Mouse (Mus musculus): ENCODE results near the gene Rfk. TPM values are rescaled to one million over a fixed set of nuclear protein-coding genes. Genes with fewer than 3 reads are reported as not detected.
A peak's percentile ranks its signal among the peaks of the same experiment; 100 is the strongest.

Gene Rfk
- 75.1 and 77.5 TPM in 2 replicates for polyA plus RNA-seq (2015; fragmentation: Nextera tagmentation; extraction: Ambion mirVana)

GRCm38 (mm10) chr19:17393841-17394591, at the start of gene Rfk:
Rfk (plus strand) TSS chr19:17394043.
- under 1% methylated on average over 83 of the region's 83 CpGs for WGBS
- H3K36me3 ChIP-seq, result peaks cover 7% of the 10 kb centered on the region
- peak within 1 kb of the TSS; percentile 63 for H3K4me3 ChIP-seq
- H3K4me1 ChIP-seq, result peaks cover 8% of the 10 kb centered on the region
- no peaks in the 10 kb centered on the region for H3K9me3 ChIP-seq
- H3K27ac ChIP-seq (replicated peaks), result no peak within 1 kb of the TSS; the same call in 1 of the 2 replicates
- H3K9ac ChIP-seq (replicated peaks), result peak within 1 kb of the TSS; percentile 73
- peak; percentile 98 for ATAC-seq (replicated peaks)
- H3K4me2 ChIP-seq (replicated peaks), result peak within 1 kb of the TSS; percentile 49
- 0 out of 2 replicates have a peak, but pooled peaks cover 5% of the 10 kb centered on the region for H3K27me3 ChIP-seq

GRCm38 (mm10) chr19:17344881-17345280, 49.0 kb upstream of the Rfk start:
- WGBS, result 92% methylated on average over 7 of the region's 7 CpGs
- no peaks in the 10 kb centered on the region for H3K27me3 ChIP-seq
- no peak for ATAC-seq (replicated peaks)
- H3K36me3 ChIP-seq, result no peaks in the 10 kb centered on the region
- no peak overlapping the region for H3K9ac ChIP-seq (replicated peaks)
- H3K4me1 ChIP-seq, result no peaks in the 10 kb centered on the region
- no peaks in the 10 kb centered on the region for H3K9me3 ChIP-seq
- H3K4me3 ChIP-seq, result no peak overlapping the region
- no peak overlapping the region for H3K4me2 ChIP-seq (replicated peaks)
- no peak overlapping the region for H3K27ac ChIP-seq (replicated peaks)

GRCm38 (mm10) chr19:17346716-17347474, 46.9 kb upstream of the Rfk start:
- Histone ChIP-seq H3K9ac (replicated peaks) (no peak overlapping the region), H3K27me3 (no peaks in the 10 kb centered on the region), H3K27ac (replicated peaks) (no peak overlapping the region), H3K4me1 (no peaks in the 10 kb centered on the region), H3K4me2 (replicated peaks) (no peak overlapping the region), H3K9me3 (no peaks in the 10 kb centered on the region), H3K4me3 (no peak overlapping the region), H3K36me3 (no peaks in the 10 kb centered on the region)
- WGBS, result 88% methylated on average over 3 of the region's 3 CpGs
- ATAC-seq (replicated peaks), result no peak

- no peaks in the 10 kb centered on the region for H3K36me3 ChIP-seq
- no peak overlapping the region for H3K9ac ChIP-seq (replicated peaks)
- no peak overlapping the region for H3K4me3 ChIP-seq
- no peaks in the 10 kb centered on the region for H3K4me1 ChIP-seq
- H3K27ac ChIP-seq (replicated peaks), result no peak overlapping the region
- no peak for ATAC-seq (replicated peaks)
- no peaks in the 10 kb centered on the region for H3K9me3 ChIP-seq
- H3K4me2 ChIP-seq (replicated peaks), result no peak overlapping the region
- WGBS, result 96% methylated on average over 2 of the region's 2 CpGs
- H3K27me3 ChIP-seq, result no peaks in the 10 kb centered on the region
Observed at GRCm38 (mm10) chr19:17347852-17348251, 46.0 kb upstream of the Rfk start.

GRCm38 (mm10) chr19:17353727-17354126, 40.1 kb upstream of the Rfk start:
- Histone ChIP-seq H3K27me3 (peaks cover 9% of the 10 kb centered on the region; the same call in 1 of the 2 replicates), H3K27ac (replicated peaks) (no peak overlapping the region), H3K4me2 (replicated peaks) (no peak overlapping the region), H3K9ac (replicated peaks) (no peak overlapping the region), H3K4me3 (no peak overlapping the region), H3K9me3 (no peaks in the 10 kb centered on the region), H3K36me3 (no peaks in the 10 kb centered on the region), H3K4me1 (peaks cover 8% of the 10 kb centered on the region)
- no peak for ATAC-seq (replicated peaks)
- WGBS, result 65% methylated on average over 8 of the region's 8 CpGs

- Histone ChIP-seq H3K27me3 (peaks cover 9% of the 10 kb centered on the region; the same call in 1 of the 2 replicates), H3K4me2 (replicated peaks) (no peak overlapping the region), H3K27ac (replicated peaks) (no peak overlapping the region), H3K4me3 (no peak overlapping the region), H3K9me3 (no peaks in the 10 kb centered on the region), H3K36me3 (no peaks in the 10 kb centered on the region), H3K9ac (replicated peaks) (no peak overlapping the region), H3K4me1 (peaks cover 8% of the 10 kb centered on the region)
- no peak for ATAC-seq (replicated peaks)
- WGBS, result 84% methylated on average over 4 of the region's 4 CpGs
Observed at GRCm38 (mm10) chr19:17354362-17354761, 39.5 kb upstream of the Rfk start.

- H3K4me1 ChIP-seq, result peaks cover 8% of the 10 kb centered on the region
- no peak overlapping the region for H3K27ac ChIP-seq (replicated peaks)
- no peaks in the 10 kb centered on the region for H3K36me3 ChIP-seq
- no peak overlapping the region for H3K4me3 ChIP-seq
- ATAC-seq (replicated peaks), result no peak
- H3K9ac ChIP-seq (replicated peaks), result no peak overlapping the region
- H3K9me3 ChIP-seq, result no peaks in the 10 kb centered on the region
- no peak overlapping the region for H3K4me2 ChIP-seq (replicated peaks)
- WGBS, result 78% methylated on average over 4 of the region's 4 CpGs
- peaks cover 9% of the 10 kb centered on the region; the same call in 1 of the 2 replicates for H3K27me3 ChIP-seq
Observed at GRCm38 (mm10) chr19:17354797-17355196, 39.0 kb upstream of the Rfk start.

- Histone ChIP-seq H3K9me3 (no peaks in the 10 kb centered on the region), H3K9ac (replicated peaks) (no peak overlapping the region), H3K27me3 (peaks cover 9% of the 10 kb centered on the region; the same call in 1 of the 2 replicates), H3K36me3 (no peaks in the 10 kb centered on the region), H3K4me3 (no peak overlapping the region), H3K4me2 (replicated peaks) (no peak overlapping the region), H3K4me1 (peaks cover 8% of the 10 kb centered on the region), H3K27ac (replicated peaks) (no peak overlapping the region)
- WGBS, result 31% methylated on average over 4 of the region's 4 CpGs
- ATAC-seq (replicated peaks), result no peak
Observed at GRCm38 (mm10) chr19:17355361-17355760, 38.5 kb upstream of the Rfk start.

- Histone ChIP-seq H3K9me3 (no peaks in the 10 kb centered on the region), H3K4me1 (peaks cover 8% of the 10 kb centered on the region), H3K4me3 (peak overlapping the region; percentile 34), H3K27ac (replicated peaks) (no peak overlapping the region), H3K9ac (replicated peaks) (no peak overlapping the region), H3K4me2 (replicated peaks) (peak overlapping the region; percentile 71), H3K27me3 (peaks cover 9% of the 10 kb centered on the region; the same call in 1 of the 2 replicates), H3K36me3 (no peaks in the 10 kb centered on the region)
- WGBS, result 2% methylated on average over 50 of the region's 50 CpGs
- ATAC-seq (replicated peaks), result peak; percentile 60; the same call in 1 of the 2 replicates
Observed at GRCm38 (mm10) chr19:17355950-17356867, 37.6 kb upstream of the Rfk start.

- no peak for ATAC-seq (replicated peaks)
- 66% methylated on average over 6 of the region's 6 CpGs for WGBS
- no peak overlapping the region for H3K4me2 ChIP-seq (replicated peaks)
- no peaks in the 10 kb centered on the region for H3K9me3 ChIP-seq
- no peak overlapping the region for H3K9ac ChIP-seq (replicated peaks)
- H3K27ac ChIP-seq (replicated peaks), result no peak overlapping the region
- no peaks in the 10 kb centered on the region for H3K36me3 ChIP-seq
- peaks cover 8% of the 10 kb centered on the region for H3K4me1 ChIP-seq
- H3K4me3 ChIP-seq, result no peak overlapping the region
- peaks cover 9% of the 10 kb centered on the region; the same call in 1 of the 2 replicates for H3K27me3 ChIP-seq
Observed at GRCm38 (mm10) chr19:17356932-17357331, 36.9 kb upstream of the Rfk start.

- peaks cover 9% of the 10 kb centered on the region; the same call in 1 of the 2 replicates for H3K27me3 ChIP-seq
- H3K4me1 ChIP-seq, result peaks cover 8% of the 10 kb centered on the region
- WGBS, result 51% methylated on average over 3 of the region's 3 CpGs
- H3K4me3 ChIP-seq, result no peak overlapping the region
- no peak overlapping the region for H3K27ac ChIP-seq (replicated peaks)
- H3K9ac ChIP-seq (replicated peaks), result no peak overlapping the region
- no peak for ATAC-seq (replicated peaks)
- H3K9me3 ChIP-seq, result no peaks in the 10 kb centered on the region
- no peaks in the 10 kb centered on the region for H3K36me3 ChIP-seq
- no peak overlapping the region for H3K4me2 ChIP-seq (replicated peaks)
Observed at GRCm38 (mm10) chr19:17357391-17357790, 36.5 kb upstream of the Rfk start.

Measured in forebrain, embryonic 15.5 days (tissue).